Mouse (Mus musculus): ENCODE measurements around the gene Pkd1. TPM values are rescaled to one million over a fixed set of nuclear protein-coding genes. Genes with fewer than 3 reads are reported as not detected.

Pkd1 gene
- polyA plus RNA-seq, 1 experiment from 2014 or later: 26.3 TPM

DNA sequence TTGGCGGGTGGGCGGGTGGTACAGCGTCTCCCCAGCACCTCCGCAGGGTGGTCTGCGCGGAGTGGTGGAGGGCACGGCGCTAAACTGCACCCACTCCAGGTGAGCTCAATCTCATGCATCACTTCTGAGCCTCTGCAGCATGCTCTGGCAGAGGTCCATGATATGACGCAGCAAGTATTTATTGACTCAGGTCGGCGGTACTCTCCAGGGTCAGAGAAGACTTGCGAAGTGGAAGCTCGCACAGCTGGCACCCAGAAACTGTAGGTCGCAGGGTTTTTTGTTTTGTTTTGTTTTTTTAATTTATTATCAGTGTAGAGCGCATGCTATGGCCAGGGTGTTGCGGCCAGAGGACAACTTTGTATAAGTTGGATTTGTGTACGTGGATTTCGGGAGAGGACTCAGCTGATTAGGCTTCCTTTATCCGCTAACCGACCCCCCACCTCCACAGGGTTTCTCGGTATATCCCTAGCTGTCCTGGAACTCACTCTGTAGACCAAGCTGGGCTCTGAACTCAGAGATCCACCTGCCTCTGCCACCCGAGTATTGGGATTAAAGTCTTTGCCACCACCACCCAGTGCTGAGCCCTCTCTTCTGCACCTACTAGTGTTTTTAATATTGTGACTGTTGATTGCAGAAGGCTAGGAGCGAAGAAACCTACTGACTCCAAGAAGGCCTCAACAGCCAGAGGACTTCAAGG, 565 bp upstream of the Pkd1 start:
- DNase-seq (ENCODE audit: low spot score) (peak; percentile 91), ATAC-seq (no peak)
- Histone ChIP-seq H3K27me3 (replicated peaks; ENCODE audit: insufficient read depth, low read length) (no peaks in the 10 kb centered on the region), H3K9ac (replicated peaks; ENCODE audit: low read depth) (peak overlapping the region; percentile 9), H3K4me3 (ENCODE audit: low read depth, low read length) (peak overlapping the region; percentile 80), H3K9me3 (ENCODE audit: low read length) (no peaks in the 10 kb centered on the region), H3K4me2 (replicated peaks; ENCODE audit: low read depth, low read length) (peak overlapping the region; percentile 72), H3K27ac (ENCODE audit: low read length) (peak overlapping the region; percentile 83), H3K36me3 (ENCODE audit: insufficient read depth, low read length) (no peaks in the 10 kb centered on the region), H3K4me1 (ENCODE audit: insufficient read depth, low read depth, low read length) (0 out of 2 replicates have a peak, but pooled peaks cover 3% of the 10 kb centered on the region)
- WGBS: 1% methylated on average over 23 of the region's 23 CpGs
- TF ChIP-seq EP300 (IDR thresholded peaks at IDR 0.05) (no peak), CTCF (IDR thresholded peaks at IDR 0.05) (no peak)

- peak overlapping the region; percentile 80 for H3K4me3 ChIP-seq (ENCODE audit: low read depth, low read length)
- H3K27ac ChIP-seq (ENCODE audit: low read length): peak overlapping the region; percentile 96
- peak overlapping the region; percentile 73 for H3K9ac ChIP-seq (replicated peaks; ENCODE audit: low read depth)
- WGBS: 1% methylated on average over 35 of the region's 44 CpGs
- DNase-seq (ENCODE audit: low spot score) (peak; percentile 83), ATAC-seq (peak; percentile 69)
- H3K9me3 ChIP-seq (ENCODE audit: low read length): no peaks in the 10 kb centered on the region
- H3K27me3 ChIP-seq (replicated peaks; ENCODE audit: insufficient read depth, low read length): no peaks in the 10 kb centered on the region
- H3K36me3 ChIP-seq (ENCODE audit: insufficient read depth, low read length): no peaks in the 10 kb centered on the region
- peak; percentile 31; the same call in 1 of the 2 replicates for TF ChIP-seq CTCF (IDR thresholded peaks at IDR 0.05)
- no peak for TF ChIP-seq EP300 (IDR thresholded peaks at IDR 0.05)
- H3K4me2 ChIP-seq (replicated peaks; ENCODE audit: low read depth, low read length): peak overlapping the region; percentile 87
- 0 out of 2 replicates have a peak, but pooled peaks cover 3% of the 10 kb centered on the region for H3K4me1 ChIP-seq (ENCODE audit: insufficient read depth, low read depth, low read length)
Measured at GRCm38 (mm10) chr17:24550416-24551049, 899 bp downstream of the Pkd1 start.

DNA sequence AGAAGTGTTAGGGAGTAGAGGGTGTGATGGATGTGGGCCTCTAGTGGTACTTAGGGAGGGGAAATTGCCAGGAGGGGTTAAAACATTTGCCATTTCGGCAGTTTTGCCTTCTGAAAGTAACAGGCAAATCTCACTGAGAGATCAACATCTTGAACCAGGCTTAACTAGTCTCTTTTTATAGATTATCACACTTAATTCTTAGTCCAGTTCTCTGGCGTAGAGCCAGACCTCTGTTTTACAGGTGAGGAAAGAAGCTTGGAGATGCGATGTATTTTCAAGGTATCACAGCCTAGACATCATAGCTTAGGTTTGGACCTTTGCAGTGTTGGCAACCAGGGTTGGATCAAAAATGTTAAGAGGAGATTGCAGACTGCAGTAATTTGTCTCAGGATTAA, 1.4 kb downstream of the Pkd1 start:
- Histone ChIP-seq H3K4me2 (replicated peaks; ENCODE audit: low read depth, low read length) (peak overlapping the region; percentile 87), H3K9ac (replicated peaks; ENCODE audit: low read depth) (peak overlapping the region; percentile 73), H3K27me3 (replicated peaks; ENCODE audit: insufficient read depth, low read length) (no peaks in the 10 kb centered on the region), H3K36me3 (ENCODE audit: insufficient read depth, low read length) (no peaks in the 10 kb centered on the region), H3K27ac (ENCODE audit: low read length) (peak overlapping the region; percentile 96; the same call in 1 of the 2 replicates), H3K9me3 (ENCODE audit: low read length) (no peaks in the 10 kb centered on the region), H3K4me1 (ENCODE audit: insufficient read depth, low read depth, low read length) (0 out of 2 replicates have a peak, but pooled peaks cover 3% of the 10 kb centered on the region), H3K4me3 (ENCODE audit: low read depth, low read length) (peak overlapping the region; percentile 80)
- DNase-seq (ENCODE audit: low spot score) (no peak), ATAC-seq (no peak)
- WGBS: 47% methylated on average over 3 of the region's 3 CpGs
- TF ChIP-seq CTCF (IDR thresholded peaks at IDR 0.05): no peak
- TF ChIP-seq EP300 (IDR thresholded peaks at IDR 0.05): no peak

DNA sequence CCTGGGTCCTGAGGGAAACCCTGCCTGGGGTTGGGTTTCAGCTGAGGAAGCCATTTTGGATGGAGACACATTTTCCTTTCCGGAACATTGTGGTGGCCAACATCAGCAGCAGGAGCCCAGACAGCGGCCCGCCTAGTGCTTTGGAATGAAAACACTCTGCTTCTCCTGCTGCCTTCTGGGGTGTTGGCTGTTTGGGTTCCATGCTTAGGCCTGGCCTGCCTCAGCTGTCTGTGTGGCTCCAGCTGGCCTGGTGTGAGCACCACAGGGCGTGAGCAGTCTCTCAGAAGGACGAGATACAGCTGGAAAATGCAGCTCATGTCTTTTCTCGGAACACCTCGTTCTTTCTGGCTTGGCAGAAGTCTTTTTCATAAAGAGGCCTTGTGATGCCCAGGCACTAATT, 7.5 kb downstream of the Pkd1 start:
- Histone ChIP-seq H3K4me1 (ENCODE audit: insufficient read depth, low read depth, low read length) (peaks cover 26% of the 10 kb centered on the region; the same call in 1 of the 2 replicates), H3K27me3 (replicated peaks; ENCODE audit: insufficient read depth, low read length) (no peaks in the 10 kb centered on the region), H3K4me2 (replicated peaks; ENCODE audit: low read depth, low read length) (no peak overlapping the region), H3K9ac (replicated peaks; ENCODE audit: low read depth) (no peak overlapping the region), H3K9me3 (ENCODE audit: low read length) (no peaks in the 10 kb centered on the region), H3K36me3 (ENCODE audit: insufficient read depth, low read length) (no peaks in the 10 kb centered on the region), H3K27ac (ENCODE audit: low read length) (peak overlapping the region; percentile 93), H3K4me3 (ENCODE audit: low read depth, low read length) (no peak overlapping the region)
- 61% methylated on average over 7 of the region's 7 CpGs for WGBS
- ATAC-seq (peak; percentile 58), DNase-seq (ENCODE audit: low spot score) (peak; percentile 65)
- TF ChIP-seq CTCF (IDR thresholded peaks at IDR 0.05): no peak
- no peak for TF ChIP-seq EP300 (IDR thresholded peaks at IDR 0.05)

- WGBS: 37% methylated on average over 4 of the region's 4 CpGs
- Histone ChIP-seq H3K4me3 (ENCODE audit: low read depth, low read length) (no peak overlapping the region), H3K4me1 (ENCODE audit: insufficient read depth, low read depth, low read length) (peaks cover 26% of the 10 kb centered on the region; the same call in 1 of the 2 replicates), H3K27me3 (replicated peaks; ENCODE audit: insufficient read depth, low read length) (no peaks in the 10 kb centered on the region), H3K4me2 (replicated peaks; ENCODE audit: low read depth, low read length) (peak overlapping the region; percentile 22; the same call in 1 of the 2 replicates), H3K27ac (ENCODE audit: low read length) (peak overlapping the region; percentile 93), H3K36me3 (ENCODE audit: insufficient read depth, low read length) (no peaks in the 10 kb centered on the region), H3K9me3 (ENCODE audit: low read length) (no peaks in the 10 kb centered on the region), H3K9ac (replicated peaks; ENCODE audit: low read depth) (no peak overlapping the region)
- ATAC-seq: peak; percentile 65
- peak; percentile 78 for DNase-seq (ENCODE audit: low spot score)
- TF ChIP-seq EP300 (IDR thresholded peaks at IDR 0.05) (no peak), CTCF (IDR thresholded peaks at IDR 0.05) (no peak)
Measured at GRCm38 (mm10) chr17:24558600-24559099, 9.0 kb downstream of the Pkd1 start.

DNA sequence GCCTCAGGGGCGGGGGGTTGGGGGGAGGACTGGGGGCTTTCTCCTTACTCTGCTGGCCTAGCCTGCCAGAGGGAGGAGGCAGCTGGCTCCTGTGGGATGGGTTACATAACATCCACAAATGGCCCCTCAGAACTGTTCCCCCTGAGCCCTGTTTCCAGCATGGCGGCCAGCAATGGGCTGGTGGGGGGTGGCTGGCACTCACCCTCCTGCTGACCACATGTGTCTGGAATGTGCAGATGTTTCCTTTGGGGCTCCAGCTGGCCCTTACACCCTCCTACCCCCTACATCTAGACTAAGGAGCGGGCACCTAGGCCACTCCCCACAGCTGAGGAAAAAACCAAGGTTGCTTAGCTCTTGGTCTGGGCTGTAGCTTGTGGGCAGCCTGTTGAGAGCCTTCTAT, 9.5 kb downstream of the Pkd1 start:
- ATAC-seq (peak; percentile 82), DNase-seq (ENCODE audit: low spot score) (peak; percentile 62)
- no peaks in the 10 kb centered on the region for H3K9me3 ChIP-seq (ENCODE audit: low read length)
- peak overlapping the region; percentile 22; the same call in 1 of the 2 replicates for H3K4me2 ChIP-seq (replicated peaks; ENCODE audit: low read depth, low read length)
- H3K27ac ChIP-seq (ENCODE audit: low read length): peak overlapping the region; percentile 93
- no peaks in the 10 kb centered on the region for H3K36me3 ChIP-seq (ENCODE audit: insufficient read depth, low read length)
- peaks cover 26% of the 10 kb centered on the region; the same call in 1 of the 2 replicates for H3K4me1 ChIP-seq (ENCODE audit: insufficient read depth, low read depth, low read length)
- TF ChIP-seq EP300 (IDR thresholded peaks at IDR 0.05) (no peak), CTCF (IDR thresholded peaks at IDR 0.05) (no peak)
- no peak overlapping the region for H3K9ac ChIP-seq (replicated peaks; ENCODE audit: low read depth)
- WGBS: 40% methylated on average over 3 of the region's 3 CpGs
- H3K27me3 ChIP-seq (replicated peaks; ENCODE audit: insufficient read depth, low read length): no peaks in the 10 kb centered on the region
- no peak overlapping the region for H3K4me3 ChIP-seq (ENCODE audit: low read depth, low read length)
